Mouse (Mus musculus): ENCODE measurements around the gene Sinhcaf. TPM values are rescaled to one million over a fixed set of nuclear protein-coding genes. Genes with fewer than 3 reads are reported as not detected.
"Not testable (repeated sequence)": the region's sequence is repeated elsewhere in the genome, so short reads cannot be mapped to it uniquely, and the experiment has no call there.

The Sinhcaf gene
- polyA plus RNA-seq, 1 experiment from 2014 or later: 144 TPM

DNA sequence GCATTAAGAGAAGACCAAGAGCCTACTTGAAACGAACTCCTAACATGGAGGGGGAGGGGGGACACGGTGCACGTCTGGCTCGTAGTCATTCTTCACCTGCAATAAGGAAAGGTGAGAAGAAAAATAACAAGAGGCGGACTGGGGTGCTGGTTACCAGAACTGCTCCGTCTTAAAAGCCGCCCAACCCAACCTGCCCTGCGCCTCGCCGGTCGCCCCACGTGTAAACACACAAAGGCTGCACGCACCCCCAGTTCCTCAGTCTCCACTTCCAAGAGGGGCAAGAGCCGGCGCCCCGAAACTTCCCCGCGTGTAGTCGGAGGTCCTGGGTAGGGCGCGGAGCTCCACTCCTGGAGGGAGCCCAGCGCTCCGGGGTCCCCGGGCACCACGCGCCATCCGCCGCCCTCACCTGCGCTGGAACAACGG lies 1.9 kb downstream of the Sinhcaf start:
- Histone ChIP-seq H3K4me3 (replicated peaks) (peak overlapping the region; percentile 80), H3K27me3 (no peaks in the 10 kb centered on the region), H3K9ac (peak overlapping the region; percentile 80), H3K9me3 (replicated peaks) (no peaks in the 10 kb centered on the region), H3K4me2 (peak overlapping the region; percentile 79), H3K27ac (peak overlapping the region; percentile 97), H3K4me1 (peaks cover 33% of the 10 kb centered on the region), H3K36me3 (peaks cover 12% of the 10 kb centered on the region; the same call in 1 of the 2 replicates)
- ATAC-seq (replicated peaks; ENCODE audit: low FRiP score): 0 out of 2 replicates have a peak, but pooled peaks have one; percentile 2
- WGBS: 0% methylated on average over 29 of the region's 30 CpGs

DNA sequence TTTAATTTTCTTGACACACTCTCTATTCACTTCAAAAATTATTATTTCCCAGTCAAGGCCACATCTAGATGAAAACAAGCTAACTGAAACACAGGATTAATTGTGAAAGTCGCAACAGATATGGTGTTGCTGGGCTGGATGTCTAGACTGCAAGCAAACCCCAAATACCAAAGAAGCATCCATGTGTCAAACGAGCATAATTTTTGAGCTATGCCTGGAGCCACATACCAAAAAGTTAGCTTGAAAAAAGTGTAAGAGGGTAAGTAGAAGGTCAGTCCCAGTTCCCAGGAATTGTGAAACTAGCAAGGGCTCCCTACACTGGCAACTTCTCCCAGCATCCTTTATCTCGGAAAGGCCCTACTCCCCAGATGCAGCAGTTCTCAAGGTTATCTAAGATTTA lies 2.6 kb downstream of the Sinhcaf start:
- no peak for ATAC-seq (replicated peaks; ENCODE audit: low FRiP score)
- Histone ChIP-seq H3K27me3 (no peaks in the 10 kb centered on the region), H3K4me3 (replicated peaks) (peak overlapping the region; percentile 80), H3K9ac (peak overlapping the region; percentile 80), H3K9me3 (replicated peaks) (no peaks in the 10 kb centered on the region), H3K4me1 (peaks cover 35% of the 10 kb centered on the region), H3K36me3 (peaks cover 15% of the 10 kb centered on the region; the same call in 1 of the 2 replicates), H3K27ac (peak overlapping the region; percentile 97), H3K4me2 (peak overlapping the region; percentile 79)
- WGBS: 12% methylated on average over 3 of the region's 3 CpGs

DNA sequence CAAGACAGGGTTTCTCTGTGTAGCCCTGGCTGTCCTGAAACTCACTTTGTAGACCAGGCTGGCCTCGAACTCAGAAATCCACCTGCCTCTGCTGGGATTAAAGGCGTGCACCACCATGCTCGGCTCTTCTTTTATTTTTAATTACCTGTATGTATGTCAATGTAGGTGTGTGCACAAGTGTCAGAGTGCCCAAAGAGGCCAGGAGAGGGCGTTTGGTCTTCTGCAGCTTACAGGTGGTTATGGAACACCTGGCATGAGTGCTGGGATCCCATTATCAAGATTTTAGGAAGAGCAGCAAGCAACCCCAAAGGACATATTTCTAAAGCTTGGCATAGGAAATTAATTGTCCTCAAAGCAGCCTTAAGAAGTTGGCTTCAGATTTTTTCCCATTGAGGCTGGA lies 3.9 kb downstream of the Sinhcaf start:
- no peak for ATAC-seq (replicated peaks; ENCODE audit: low FRiP score)
- 79% methylated on average over 4 of the region's 4 CpGs for WGBS
- no peak overlapping the region for H3K4me3 ChIP-seq (replicated peaks)

DNA sequence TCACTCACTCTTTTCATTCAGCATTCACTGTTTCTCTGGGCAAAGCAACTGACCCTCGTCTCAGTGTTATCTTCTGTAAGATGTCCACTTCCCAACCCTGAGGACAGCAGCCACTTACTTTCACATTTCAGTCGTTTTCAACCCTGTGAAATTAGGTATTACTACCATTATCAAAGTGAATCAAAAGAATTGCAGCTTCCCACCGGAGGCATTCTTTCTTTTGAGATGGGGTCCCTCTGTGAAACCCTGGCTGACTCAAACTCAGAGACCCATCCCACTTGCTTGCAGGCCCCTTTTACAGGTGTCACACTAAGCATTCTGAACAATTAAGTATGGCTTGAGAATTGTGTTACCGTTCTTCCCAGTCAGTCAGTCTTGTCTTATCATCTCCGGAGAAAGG lies 4.4 kb downstream of the Sinhcaf start:
- no peak for ATAC-seq (replicated peaks; ENCODE audit: low FRiP score)
- H3K27ac ChIP-seq: 0 out of 2 replicates have a peak overlapping the region, but pooled peaks have one; percentile 37
- 63% methylated on average over 5 of the region's 5 CpGs for WGBS
- H3K9ac ChIP-seq: no peak overlapping the region
- H3K27me3 ChIP-seq: no peaks in the 10 kb centered on the region
- no peak overlapping the region for H3K4me2 ChIP-seq
- H3K9me3 ChIP-seq (replicated peaks): no peaks in the 10 kb centered on the region
- no peak overlapping the region for H3K4me3 ChIP-seq (replicated peaks)
- peaks cover 35% of the 10 kb centered on the region for H3K4me1 ChIP-seq
- peaks cover 19% of the 10 kb centered on the region for H3K36me3 ChIP-seq

More for the DNA sequence above, 3.9 kb downstream of the Sinhcaf start:
- H3K36me3 ChIP-seq: peaks cover 19% of the 10 kb centered on the region
- no peaks in the 10 kb centered on the region for H3K9me3 ChIP-seq (replicated peaks)
- no peak overlapping the region; the same call in 1 of the 2 replicates for H3K4me2 ChIP-seq
- no peaks in the 10 kb centered on the region for H3K27me3 ChIP-seq
- no peak overlapping the region for H3K27ac ChIP-seq
- H3K9ac ChIP-seq: no peak overlapping the region
- peaks cover 40% of the 10 kb centered on the region for H3K4me1 ChIP-seq

DNA sequence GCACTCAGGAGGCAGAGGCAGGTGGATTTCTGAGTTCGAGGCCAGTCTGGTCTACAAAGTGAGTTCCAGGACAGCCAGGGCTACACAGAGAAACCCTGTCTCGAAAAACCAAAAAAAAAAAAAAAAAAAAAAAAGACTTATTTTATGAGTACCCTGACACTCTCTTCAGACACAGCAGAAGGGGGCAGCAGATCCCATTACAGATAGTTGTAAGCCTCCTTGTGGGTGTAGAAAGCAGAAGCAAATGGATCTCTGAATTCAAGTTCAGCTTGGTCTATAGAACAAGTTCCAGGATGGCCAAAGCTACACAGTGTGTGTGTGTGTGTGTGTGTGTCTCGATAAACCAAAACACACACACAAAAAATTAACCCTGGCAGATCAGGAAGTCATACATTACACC lies 5.9 kb downstream of the Sinhcaf start:
- H3K36me3 ChIP-seq: peaks cover 19% of the 10 kb centered on the region
- not testable (repeated sequence) for H3K27me3 ChIP-seq; H3K4me3 ChIP-seq (replicated peaks); ATAC-seq (replicated peaks; ENCODE audit: low FRiP score); H3K4me2 ChIP-seq; H3K9ac ChIP-seq; H3K9me3 ChIP-seq (replicated peaks); H3K27ac ChIP-seq
- peaks cover 44% of the 10 kb centered on the region for H3K4me1 ChIP-seq
- WGBS: 75% methylated on average over 2 of the region's 3 CpGs

DNA sequence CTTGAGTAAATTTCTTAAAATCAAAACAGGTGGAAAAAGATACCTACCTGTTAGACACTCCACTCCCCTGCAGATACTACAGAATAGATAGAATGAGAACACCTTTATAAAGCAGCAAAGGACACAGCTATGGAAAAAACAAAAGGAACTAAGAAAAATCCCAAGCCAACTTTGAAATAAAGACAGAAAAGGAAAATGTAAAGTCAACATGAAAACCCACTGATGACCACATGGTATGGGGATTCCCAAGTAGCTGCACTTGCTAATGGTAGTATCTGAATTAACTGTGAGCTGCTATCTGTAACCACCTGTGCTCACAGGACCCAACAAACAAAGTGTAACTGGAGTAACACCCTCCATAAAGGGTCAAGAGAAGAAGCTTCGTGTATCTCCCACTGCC lies 8.6 kb downstream of the Sinhcaf start:
- Histone ChIP-seq H3K4me1 (peaks cover 38% of the 10 kb centered on the region), H3K27me3 (no peaks in the 10 kb centered on the region), H3K36me3 (peaks cover 32% of the 10 kb centered on the region), H3K27ac (no peak overlapping the region), H3K4me2 (no peak overlapping the region), H3K4me3 (replicated peaks) (no peak overlapping the region), H3K9ac (no peak overlapping the region), H3K9me3 (replicated peaks) (no peaks in the 10 kb centered on the region)
- no peak for ATAC-seq (replicated peaks; ENCODE audit: low FRiP score)
- WGBS: 7% methylated on average over 1 of the region's 1 CpGs

DNA sequence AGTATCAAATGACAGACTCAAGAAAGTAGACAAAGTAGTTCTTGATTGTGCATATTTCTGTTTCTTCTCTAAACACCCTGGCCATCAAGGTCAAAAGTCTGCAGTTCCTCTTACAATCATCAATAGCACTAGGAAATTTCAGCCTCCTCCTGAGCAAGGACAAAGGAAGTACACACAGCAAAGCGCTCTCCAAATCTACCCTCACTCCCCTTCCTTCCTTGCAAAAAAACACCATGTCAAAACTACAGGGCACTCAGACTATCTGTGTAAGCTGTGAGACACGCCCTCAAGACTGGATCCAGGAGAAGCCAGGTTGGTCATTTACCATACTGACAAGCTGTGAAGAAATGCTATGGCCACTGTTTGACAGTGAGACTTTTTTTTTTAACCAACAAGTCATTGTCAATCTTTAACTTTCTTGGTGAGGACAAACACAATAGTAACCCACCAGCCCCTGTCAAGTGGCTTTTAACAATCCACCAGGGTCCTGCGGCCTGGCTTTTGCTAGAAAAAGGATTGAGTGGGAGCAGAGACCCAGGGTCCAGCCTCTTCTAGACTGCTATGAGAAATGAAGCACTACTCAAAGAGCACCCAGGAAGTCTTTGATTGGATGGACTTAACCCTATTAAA lies 11.2 kb downstream of the Sinhcaf start:
- Histone ChIP-seq H3K27ac (peak overlapping the region; percentile 29; the same call in 1 of the 2 replicates), H3K9me3 (replicated peaks) (no peaks in the 10 kb centered on the region), H3K27me3 (no peaks in the 10 kb centered on the region), H3K4me1 (peaks cover 26% of the 10 kb centered on the region), H3K4me2 (no peak overlapping the region), H3K36me3 (peaks cover 54% of the 10 kb centered on the region), H3K4me3 (replicated peaks) (no peak overlapping the region), H3K9ac (no peak overlapping the region)
- 66% methylated on average over 3 of the region's 3 CpGs for WGBS
- ATAC-seq (replicated peaks; ENCODE audit: low FRiP score): peak; percentile 50

DNA sequence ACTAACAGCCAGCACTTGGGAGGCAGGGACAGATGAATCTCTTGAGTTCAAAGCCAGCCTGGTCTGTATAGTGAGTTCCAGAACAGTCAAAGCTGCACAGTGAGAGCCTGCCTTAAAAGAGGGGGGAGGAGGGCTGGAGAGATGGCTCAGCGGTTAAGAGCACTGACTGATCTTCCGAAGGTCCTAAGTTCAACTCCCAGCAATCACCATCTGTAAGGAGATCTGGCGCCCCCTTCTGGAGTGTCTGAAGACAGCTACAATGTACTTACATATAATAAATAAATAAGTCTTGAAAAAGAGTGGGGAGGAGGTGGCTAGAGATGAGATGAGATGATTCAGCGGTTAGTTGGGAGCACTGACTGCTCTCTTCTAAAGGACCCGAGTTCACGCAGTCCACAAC lies 15.0 kb downstream of the Sinhcaf start:
- H3K27me3 ChIP-seq: no peaks in the 10 kb centered on the region
- no peak for ATAC-seq (replicated peaks; ENCODE audit: low FRiP score)
- H3K9me3 ChIP-seq (replicated peaks): no peaks in the 10 kb centered on the region
- H3K4me1 ChIP-seq: peaks cover 10% of the 10 kb centered on the region
- H3K4me3 ChIP-seq (replicated peaks): no peak overlapping the region
- H3K9ac ChIP-seq: no peak overlapping the region
- H3K36me3 ChIP-seq: peaks cover 75% of the 10 kb centered on the region
- WGBS: 81% methylated on average over 6 of the region's 6 CpGs
- no peak overlapping the region for H3K4me2 ChIP-seq
- no peak overlapping the region for H3K27ac ChIP-seq

DNA sequence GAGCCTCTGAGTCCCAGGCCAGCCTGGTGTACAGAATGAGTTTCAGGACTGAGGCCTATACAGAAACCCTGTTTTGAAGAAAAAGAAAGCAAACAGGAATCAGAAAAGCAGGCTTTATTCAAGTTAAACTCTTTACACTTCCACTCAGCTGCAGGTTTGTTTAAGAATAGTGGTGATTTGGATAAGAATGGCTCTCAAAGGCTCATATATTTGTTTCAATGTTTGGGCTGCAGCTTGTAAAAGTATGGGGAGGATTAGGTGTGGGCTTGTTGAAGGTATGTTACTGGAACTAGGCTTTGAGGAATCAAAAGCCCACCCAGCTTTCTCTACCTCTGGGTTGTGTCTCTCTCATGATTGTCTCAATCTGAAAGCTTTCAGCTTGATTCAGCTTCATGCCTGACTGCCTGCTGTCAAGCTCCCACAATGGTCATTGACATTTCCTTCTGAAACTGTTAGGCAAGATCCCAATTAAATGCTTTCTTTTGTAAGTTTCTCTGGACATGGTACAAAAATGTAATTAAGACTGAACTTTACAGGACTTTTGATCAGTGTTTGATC lies 27.3 kb downstream of the Sinhcaf start:
- Histone ChIP-seq H3K27me3 (no peaks in the 10 kb centered on the region), H3K4me2 (no peak overlapping the region), H3K27ac (no peak overlapping the region), H3K9me3 (replicated peaks) (no peaks in the 10 kb centered on the region), H3K36me3 (peaks cover 32% of the 10 kb centered on the region), H3K4me3 (replicated peaks) (no peak overlapping the region), H3K4me1 (no peaks in the 10 kb centered on the region; the same call in 1 of the 2 replicates), H3K9ac (no peak overlapping the region)
- ATAC-seq (replicated peaks; ENCODE audit: low FRiP score): no peak

DNA sequence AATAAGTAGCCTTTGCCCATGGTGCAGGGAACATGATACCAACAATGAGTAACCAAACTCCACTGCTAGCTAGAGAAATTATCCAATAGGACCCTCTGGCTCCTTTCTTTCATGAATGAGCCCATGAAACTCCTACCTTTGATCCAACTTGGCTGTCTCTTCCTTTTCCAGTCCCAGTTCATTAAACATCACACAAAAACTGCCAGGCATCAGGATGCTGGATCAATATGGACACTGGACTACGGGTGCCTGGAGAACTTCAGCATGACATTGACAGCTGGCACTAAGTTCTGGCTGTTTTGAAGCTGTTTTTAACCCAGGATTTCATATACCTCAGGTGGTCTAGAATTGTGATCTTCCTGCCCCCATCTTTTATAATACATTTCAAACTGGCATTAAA lies 28.6 kb downstream of the Sinhcaf start:
- Histone ChIP-seq H3K9ac (no peak overlapping the region), H3K9me3 (replicated peaks) (no peaks in the 10 kb centered on the region), H3K27me3 (no peaks in the 10 kb centered on the region), H3K4me2 (no peak overlapping the region), H3K27ac (0 out of 2 replicates have a peak overlapping the region, but pooled peaks have one; percentile 22), H3K36me3 (peaks cover 23% of the 10 kb centered on the region), H3K4me3 (replicated peaks) (no peak overlapping the region), H3K4me1 (no peaks in the 10 kb centered on the region; the same call in 1 of the 2 replicates)
- no peak for ATAC-seq (replicated peaks; ENCODE audit: low FRiP score)
- WGBS: 49% methylated on average over 1 of the region's 1 CpGs

DNA sequence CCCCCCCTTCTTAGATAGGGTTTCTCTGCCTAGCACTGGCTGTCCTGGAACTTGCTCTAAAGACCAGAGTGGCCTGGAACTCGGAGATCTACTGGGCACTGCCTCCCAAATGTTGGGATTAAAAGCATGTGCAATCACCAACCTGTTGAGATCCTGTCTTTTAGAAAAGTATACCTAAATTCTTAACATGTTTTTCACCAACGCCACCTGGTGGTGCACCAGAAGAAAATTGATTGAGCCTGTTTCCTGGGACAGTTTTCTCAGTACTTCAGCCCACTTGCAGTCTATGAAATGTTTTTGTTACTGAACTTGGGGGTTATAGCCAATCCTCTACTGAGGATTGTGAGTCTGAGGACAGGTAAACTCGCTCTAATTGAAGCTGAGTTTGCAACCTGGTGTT lies 29.4 kb downstream of the Sinhcaf start:
- Histone ChIP-seq H3K4me2 (no peak overlapping the region), H3K9me3 (replicated peaks) (no peaks in the 10 kb centered on the region), H3K27me3 (no peaks in the 10 kb centered on the region), H3K4me1 (no peaks in the 10 kb centered on the region; the same call in 1 of the 2 replicates), H3K27ac (no peak overlapping the region), H3K9ac (no peak overlapping the region), H3K4me3 (replicated peaks) (no peak overlapping the region), H3K36me3 (peaks cover 23% of the 10 kb centered on the region)
- 35% methylated on average over 3 of the region's 3 CpGs for WGBS
- ATAC-seq (replicated peaks; ENCODE audit: low FRiP score): no peak

DNA sequence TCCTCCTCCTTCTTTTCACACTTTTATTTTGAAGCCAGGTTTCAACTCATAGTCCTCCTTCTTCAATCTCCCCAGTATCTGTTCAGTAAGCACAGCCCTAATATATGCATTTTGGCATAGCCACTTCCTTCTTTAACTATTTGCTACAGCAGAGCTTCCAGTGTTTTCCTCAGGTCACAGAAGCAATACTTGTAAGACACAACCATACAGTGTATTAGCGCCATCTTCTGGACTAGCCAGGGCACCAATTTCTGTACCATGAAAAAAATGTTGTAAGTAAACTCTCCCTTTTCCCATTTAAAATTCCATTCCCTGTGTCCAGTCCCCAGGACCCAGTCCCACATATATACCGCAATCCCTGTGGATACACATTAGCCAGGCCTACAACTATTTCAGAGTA lies 32.3 kb downstream of the Sinhcaf start:
- Histone ChIP-seq H3K27ac (no peak overlapping the region), H3K9ac (no peak overlapping the region), H3K36me3 (peaks cover 6% of the 10 kb centered on the region; the same call in 1 of the 2 replicates), H3K9me3 (replicated peaks) (no peaks in the 10 kb centered on the region), H3K4me2 (no peak overlapping the region), H3K27me3 (no peaks in the 10 kb centered on the region), H3K4me1 (no peaks in the 10 kb centered on the region; the same call in 1 of the 2 replicates), H3K4me3 (replicated peaks) (no peak overlapping the region)
- WGBS: 12% methylated on average over 2 of the region's 2 CpGs
- 0 out of 2 replicates have a peak, but pooled peaks have one; percentile 59 for ATAC-seq (replicated peaks; ENCODE audit: low FRiP score)

Data from kidney, embryonic 15.5 days (tissue).